23 mouse cellular contexts compared by ENCODE assay signal in the genomic region with DNA sequence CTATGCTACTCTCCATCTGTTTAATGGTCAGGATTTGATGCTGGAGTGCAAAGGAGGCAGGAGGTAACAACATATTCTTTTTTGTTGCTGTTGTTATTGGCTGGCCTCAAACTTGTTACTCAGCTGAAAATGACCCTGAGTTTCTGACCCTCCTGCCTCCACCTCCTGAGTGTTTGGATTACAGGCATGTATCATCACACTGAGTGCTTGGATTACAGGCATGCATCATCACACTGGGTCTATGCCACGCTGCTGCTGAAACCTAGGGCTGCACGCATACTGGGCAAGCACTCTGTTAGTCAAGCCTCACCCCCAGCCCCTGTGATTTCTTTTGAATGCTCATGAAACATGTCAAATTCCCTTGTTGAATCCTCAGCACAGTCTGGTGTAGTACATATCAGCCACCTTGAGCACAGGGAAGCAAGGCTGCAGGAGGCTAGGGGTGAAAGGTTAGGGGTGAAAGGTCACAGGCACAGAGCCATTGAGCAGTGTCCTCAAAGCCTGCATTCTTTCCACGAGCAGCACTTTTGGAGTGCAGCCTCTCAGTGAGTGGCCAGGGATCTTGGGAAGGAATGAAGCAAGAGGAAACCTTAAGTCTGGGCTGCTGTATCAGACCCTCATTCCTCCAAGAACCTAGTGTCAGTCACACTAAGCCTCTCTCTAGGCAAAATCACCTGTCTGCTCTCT. TPM values are rescaled to one million over a fixed set of nuclear protein-coding genes. Genes with fewer than 3 reads are reported as not detected.
DNase-seq lines count a peak whose midpoint lies in the region; ATAC-seq lines count a peak whose summit lies in the region.
"Had no signal": no experiment of that assay in that cellular context is flagged by ENCODE, and none has a peak within 500 bp of the region (broad histone marks: within the 10 kb centered on the region; RNA-seq: fewer than 3 reads in every experiment).

No protein-coding gene starts in this region.

- WGBS in kidney, embryonic 14.5 days = 29% methylated on average over 3 of the region's 3 CpGs
- WGBS in midbrain, embryonic 11.5 days = 36% methylated on average over 3 of the region's 3 CpGs
- 45% methylated on average over 3 of the region's 3 CpGs for WGBS in midbrain, embryonic 14.5 days

- no peaks in the 10 kb centered on the region for H3K27me3 ChIP-seq in kidney, embryonic 14.5 days (ENCODE audit: control insufficient read depth, insufficient read depth, low read length)
- H3K27me3 ChIP-seq in midbrain, embryonic 11.5 days (ENCODE audit: control insufficient read depth, insufficient read depth, low read length) = no peaks in the 10 kb centered on the region
- no peaks in the 10 kb centered on the region for H3K27me3 ChIP-seq in midbrain, embryonic 14.5 days (ENCODE audit: control insufficient read depth, insufficient read depth, low read length)
- H3K27me3 ChIP-seq: embryonic facial prominence, embryonic 13.5 days; liver, embryonic 15.5 days had no signal

- no peaks in the 10 kb centered on the region for H3K4me1 ChIP-seq in kidney, embryonic 14.5 days (ENCODE audit: control insufficient read depth, insufficient read depth, low read length)
- peaks cover 14% of the 10 kb centered on the region; the same call in 1 of the 2 replicates for H3K4me1 ChIP-seq in midbrain, embryonic 11.5 days (ENCODE audit: control insufficient read depth, insufficient read depth, low read length)
- H3K4me1 ChIP-seq in midbrain, embryonic 14.5 days (ENCODE audit: control insufficient read depth, insufficient read depth, low read length) = 0 out of 2 replicates have a peak, but pooled peaks cover 4% of the 10 kb centered on the region
- H3K4me1 ChIP-seq: embryonic facial prominence, embryonic 13.5 days; liver, embryonic 15.5 days had no signal

- no peak overlapping the region for H3K9ac ChIP-seq in kidney, embryonic 14.5 days (ENCODE audit: low read depth, low read length)
- H3K9ac ChIP-seq in midbrain, embryonic 11.5 days (ENCODE audit: low read length) = no peak overlapping the region
- H3K9ac ChIP-seq in midbrain, embryonic 14.5 days (replicated peaks; ENCODE audit: low read length) = no peak overlapping the region
- H3K9ac ChIP-seq: embryonic facial prominence, embryonic 13.5 days; hindbrain, embryonic 14.5 days; liver, embryonic 15.5 days; midbrain, embryonic 12.5 days had no signal

- H3K4me3 ChIP-seq in kidney, embryonic 14.5 days (ENCODE audit: low read length) = no peak overlapping the region
- H3K4me3 ChIP-seq in midbrain, embryonic 11.5 days (ENCODE audit: low read depth, low read length) = no peak overlapping the region
- H3K4me3 ChIP-seq in midbrain, embryonic 14.5 days (replicated peaks; ENCODE audit: low read depth, low read length) = no peak overlapping the region
- H3K4me3 ChIP-seq: embryonic facial prominence, embryonic 13.5 days; liver, embryonic 15.5 days; midbrain, embryonic 12.5 days had no signal

- no peaks in the 10 kb centered on the region for H3K36me3 ChIP-seq in kidney, embryonic 14.5 days (ENCODE audit: control insufficient read depth, insufficient read depth, low read length)
- no peaks in the 10 kb centered on the region for H3K36me3 ChIP-seq in midbrain, embryonic 11.5 days (ENCODE audit: control insufficient read depth, insufficient read depth, low read length)
- no peaks in the 10 kb centered on the region for H3K36me3 ChIP-seq in midbrain, embryonic 14.5 days (ENCODE audit: control insufficient read depth, insufficient read depth, low read length)
- H3K36me3 ChIP-seq: embryonic facial prominence, embryonic 13.5 days; liver, embryonic 15.5 days; midbrain, embryonic 12.5 days had no signal

- no peak overlapping the region for H3K27ac ChIP-seq in kidney, embryonic 14.5 days (ENCODE audit: low read depth, low read length)
- H3K27ac ChIP-seq in midbrain, embryonic 11.5 days (ENCODE audit: low read depth, low read length) = no peak overlapping the region
- no peak overlapping the region for H3K27ac ChIP-seq in midbrain, embryonic 14.5 days (replicated peaks; ENCODE audit: low read depth, low read length)
- H3K27ac ChIP-seq: embryonic facial prominence, embryonic 13.5 days; hindbrain, embryonic 14.5 days; kidney, postnatal 0 days; liver, embryonic 15.5 days; macrophage; midbrain, embryonic 12.5 days had no signal

- ATAC-seq in kidney, embryonic 14.5 days (ENCODE audit: low FRiP score, low TSS enrichment) = peak; percentile 32; the same call in 1 of the 2 replicates
- ATAC-seq in midbrain, embryonic 11.5 days (ENCODE audit: low FRiP score) = no peak
- ATAC-seq in midbrain, embryonic 14.5 days (ENCODE audit: low FRiP score, low TSS enrichment) = no peak
- no peak for ATAC-seq in monocyte, adult 5-6 weeks (replicated peaks; ENCODE audit: insufficient number of reproducible peaks, low FRiP score, low TSS enrichment, poor library complexity, severe bottlenecking)
- ATAC-seq: forebrain, embryonic 16.5 days; intestine, embryonic 16.5 days had no signal

- H3K9me3 ChIP-seq in kidney, embryonic 14.5 days (ENCODE audit: control insufficient read depth, low read length) = no peaks in the 10 kb centered on the region
- H3K9me3 ChIP-seq in midbrain, embryonic 11.5 days (ENCODE audit: control insufficient read depth, low read length) = no peaks in the 10 kb centered on the region
- H3K9me3 ChIP-seq in midbrain, embryonic 14.5 days (ENCODE audit: control insufficient read depth, low read length) = no peaks in the 10 kb centered on the region
- H3K9me3 ChIP-seq: embryonic facial prominence, embryonic 13.5 days; liver, embryonic 15.5 days had no signal

- H3K4me2 ChIP-seq in kidney, embryonic 14.5 days (replicated peaks; ENCODE audit: low read depth, low read length) = no peak overlapping the region
- no peak overlapping the region for H3K4me2 ChIP-seq in midbrain, embryonic 11.5 days
- H3K4me2 ChIP-seq in midbrain, embryonic 14.5 days (ENCODE audit: low read length) = no peak overlapping the region
- H3K4me2 ChIP-seq: embryonic facial prominence, embryonic 13.5 days; heart, embryonic 11.5 days; hindbrain, embryonic 14.5 days; liver, embryonic 15.5 days; midbrain, embryonic 12.5 days had no signal

- peak; percentile 42 for DNase-seq in adrenal gland, postnatal 14 days
- DNase-seq in adrenal gland, adult 18-20 months (ENCODE audit: low spot score in 2 of 2) = no peak
- no peak for DNase-seq in kidney, postnatal 25 days
- DNase-seq in midbrain, embryonic 11.5 days (ENCODE audit: low spot score, missing footprints) = peak; percentile 73
- no peak for DNase-seq in midbrain, embryonic 14.5 days
- peak; percentile 59 for DNase-seq in yolk sac, embryonic 10.5 days (ENCODE audit: low spot score)
- DNase-seq: cerebellum, adult 2 months; cerebellum, postnatal 36 days; gastrocnemius, postnatal 36 days; heart, postnatal 10 days; right cerebral cortex, postnatal 25 days; thymus, adult 2 months had no signal

RNA-seq across cellular contexts. Expression of gene Smad3, which starts 52.2 kb away (rescaled TPM):
- total RNA-seq in adrenal gland, postnatal 14 days (2021) = 26.5 and 32.9 TPM in 2 replicates
- total RNA-seq in adrenal gland, adult 18-20 months (2021) = 10 to 100 TPM; 24.6 to 25.2 TPM
- polyA plus RNA-seq in kidney, embryonic 14.5 days (2014; fragmentation: Nextera tagmentation; extraction: Ambion mirVana) = 17.6 and 21.2 TPM in 2 replicates
- 16.5 and 16.8 TPM in 2 replicates for polyA plus RNA-seq in midbrain, embryonic 11.5 days (2014; fragmentation: Nextera tagmentation; extraction: Ambion mirVana)
- 4.9 and 7.7 TPM in 2 replicates for polyA plus RNA-seq in midbrain, embryonic 14.5 days (2014; fragmentation: Nextera tagmentation; extraction: Ambion mirVana)
- total RNA-seq in monocyte, adult 5-6 weeks (2017) = 52.0 to 121 TPM (median 56.1 TPM) in 3 replicates

Comparison
In these comparisons a context has a peak if more than half of its experiments do, and no peak if none do; other contexts are left out.
1. DNase-seq: peak in adrenal gland, postnatal 14 days (single experiment), midbrain, embryonic 11.5 days (single experiment) and yolk sac, embryonic 10.5 days (single experiment); none in adrenal gland, adult 18-20 months (0 of 2), kidney, postnatal 25 days (0 of 2) and midbrain, embryonic 14.5 days (single experiment).